Mouse (Mus musculus): ENCODE results near the gene Nisch. TPM values are rescaled to one million over a fixed set of nuclear protein-coding genes. Genes with fewer than 3 reads are reported as not detected.
A peak's percentile ranks its signal among the peaks of the same experiment; 100 is the strongest.

Gene Nisch
- polyA plus RNA-seq, 1 experiment: 366 TPM

DNA sequence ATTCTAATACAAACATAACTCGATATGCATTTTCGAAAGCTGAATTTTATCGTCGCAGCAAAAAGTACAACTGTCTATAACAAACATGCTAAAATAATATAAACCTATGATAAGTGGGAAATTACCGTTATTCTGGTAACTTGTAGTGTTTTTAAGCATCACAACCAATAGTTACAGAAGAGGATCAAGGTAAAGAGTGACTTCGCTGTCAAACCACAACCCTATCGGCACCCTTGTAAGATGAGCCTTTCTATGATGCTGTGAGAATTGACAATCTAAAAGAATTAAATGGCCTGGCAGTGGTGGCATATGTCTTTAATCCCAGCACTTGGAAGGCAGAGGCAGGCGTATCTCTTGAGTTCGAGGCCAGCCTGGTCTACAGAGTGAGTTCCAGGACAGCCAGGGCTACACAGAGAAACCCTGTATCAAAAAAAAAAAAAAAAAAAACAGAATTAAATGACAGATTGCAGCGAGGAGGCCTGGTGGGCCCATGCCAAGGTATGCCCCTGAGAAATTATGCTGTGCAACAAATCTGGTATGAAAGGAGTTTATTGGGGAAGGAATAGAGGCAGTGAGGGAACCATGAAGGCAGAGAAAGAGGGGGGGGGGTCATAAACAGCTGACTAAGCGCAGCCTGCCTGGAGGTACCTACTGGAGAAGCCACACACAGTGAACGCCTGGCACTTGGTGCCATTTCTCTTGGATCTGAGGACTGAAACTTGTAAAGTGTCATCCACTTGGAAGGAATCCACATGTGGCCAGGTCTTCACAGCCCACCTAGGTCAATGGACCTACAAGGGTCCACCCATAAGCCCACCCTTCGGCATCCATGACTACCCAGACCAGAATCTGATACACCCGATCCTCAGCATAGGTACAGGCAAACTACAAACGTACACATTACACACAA, 87.2 kb downstream of the Nisch start:
- Histone ChIP-seq H3K4me3 (ENCODE audit: insufficient read depth, low read length) (peak overlapping the region; percentile 57), H3K27ac (ENCODE audit: insufficient read depth, low read depth, low read length) (no peak overlapping the region), H3K4me1 (ENCODE audit: control insufficient read depth, insufficient read depth, low read length) (peaks cover 36% of the 10 kb centered on the region)
- TF ChIP-seq POLR2A (IDR thresholded peaks at IDR 0.05; ENCODE audit: borderline replicate concordance, low read depth, low read length) (no peak), CTCF (IDR thresholded peaks at IDR 0.05; ENCODE audit: low read depth, low read length) (no peak)

DNA sequence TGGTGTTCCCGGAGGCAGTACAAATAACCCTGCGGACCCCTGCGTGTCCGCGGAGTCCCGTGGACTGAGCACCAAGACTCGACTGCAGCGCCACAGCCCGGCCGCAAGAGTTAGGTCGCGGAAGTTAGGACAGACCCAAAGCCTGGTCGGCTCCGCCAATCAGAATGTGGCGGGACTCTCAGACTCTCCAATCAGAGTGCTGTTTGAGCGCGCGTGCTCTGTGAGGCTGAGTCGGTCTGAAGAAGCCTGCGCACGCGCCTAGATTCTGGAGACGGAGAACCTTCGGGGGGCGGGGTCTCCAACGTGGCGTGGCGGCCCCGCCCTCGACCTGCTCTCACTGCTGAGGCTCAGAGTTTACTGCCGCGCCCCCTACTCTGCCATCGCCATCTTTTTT, 87.9 kb downstream of the Nisch start, which contains the start of gene Smim4:
TSS of gene Smim4 (minus strand) at position 131 of the 394 bp plus-strand sequence.
- TF ChIP-seq POLR2A (IDR thresholded peaks at IDR 0.05; ENCODE audit: borderline replicate concordance, low read depth, low read length) (no peak), CTCF (IDR thresholded peaks at IDR 0.05; ENCODE audit: low read depth, low read length) (no peak)
- peaks cover 36% of the 10 kb centered on the region for H3K4me1 ChIP-seq (ENCODE audit: control insufficient read depth, insufficient read depth, low read length)
- peak within 1 kb of the TSS; percentile 80 for H3K27ac ChIP-seq (ENCODE audit: insufficient read depth, low read depth, low read length)
- peak within 1 kb of the TSS; percentile 76 for H3K4me3 ChIP-seq (ENCODE audit: insufficient read depth, low read length)

DNA sequence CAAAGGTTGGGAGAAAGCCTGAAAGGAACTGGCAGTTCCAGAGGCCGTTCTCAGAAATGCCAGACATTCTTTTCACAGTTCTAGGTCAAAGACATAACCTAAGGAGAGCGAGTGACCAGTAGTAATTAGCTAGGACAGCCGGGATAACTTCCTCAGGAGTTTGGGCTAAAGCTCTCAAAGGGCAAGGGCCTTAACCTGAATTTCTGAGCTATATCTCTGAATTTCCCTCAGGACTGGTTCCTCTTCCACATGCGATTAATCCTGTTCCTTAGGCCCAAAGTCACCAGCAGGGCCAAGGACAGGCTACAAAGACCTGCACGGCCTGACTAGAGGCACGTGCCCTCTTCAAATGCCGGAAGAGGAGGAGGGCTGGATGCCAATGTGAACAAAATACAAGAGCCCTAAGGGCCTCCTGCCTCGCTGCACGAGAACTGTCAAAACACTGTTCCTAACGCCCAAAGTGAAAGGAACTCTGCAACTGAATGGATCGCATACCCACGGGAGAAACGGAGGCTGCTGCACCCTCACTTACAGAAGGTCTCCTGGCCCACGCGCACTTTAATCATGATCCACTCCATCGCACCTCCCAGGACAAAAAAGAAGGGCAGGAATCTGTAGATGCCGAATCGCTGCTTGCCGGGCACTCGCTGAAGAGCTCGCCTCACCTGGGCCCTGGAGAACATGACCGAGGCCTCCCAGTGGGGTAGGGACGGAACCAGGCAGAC, 88.5 kb downstream of the Nisch start:
- H3K4me3 ChIP-seq (ENCODE audit: insufficient read depth, low read length): peak overlapping the region; percentile 76
- TF ChIP-seq POLR2A (IDR thresholded peaks at IDR 0.05; ENCODE audit: borderline replicate concordance, low read depth, low read length) (no peak), CTCF (IDR thresholded peaks at IDR 0.05; ENCODE audit: low read depth, low read length) (peak; percentile 46; the same call in 1 of the 2 replicates)
- H3K4me1 ChIP-seq (ENCODE audit: control insufficient read depth, insufficient read depth, low read length): peaks cover 35% of the 10 kb centered on the region

DNA sequence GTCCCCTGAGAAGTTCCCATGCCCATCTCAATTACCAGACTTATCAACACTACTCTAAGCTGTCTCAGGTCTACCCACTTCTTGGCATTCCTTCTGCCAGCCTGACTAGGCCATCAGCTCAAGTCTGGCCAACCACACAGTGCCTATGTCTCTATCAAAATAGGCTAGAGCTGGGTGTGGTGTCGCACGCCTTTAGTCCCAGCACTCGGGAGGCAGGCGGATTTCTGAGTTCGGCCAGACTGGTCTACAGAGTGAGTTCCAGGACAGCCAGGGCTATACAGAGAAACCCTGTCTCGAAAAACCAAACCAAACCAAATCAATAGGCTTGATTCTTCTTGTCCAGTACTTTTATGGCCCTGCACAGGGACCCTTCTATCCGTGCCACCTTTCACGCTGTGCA, 89.9 kb downstream of the Nisch start:
- TF ChIP-seq CTCF (IDR thresholded peaks at IDR 0.05; ENCODE audit: low read depth, low read length) (no peak), POLR2A (IDR thresholded peaks at IDR 0.05; ENCODE audit: borderline replicate concordance, low read depth, low read length) (no peak)
- Histone ChIP-seq H3K4me1 (ENCODE audit: control insufficient read depth, insufficient read depth, low read length) (peaks cover 23% of the 10 kb centered on the region), H3K4me3 (ENCODE audit: insufficient read depth, low read length) (peak overlapping the region; percentile 41), H3K27ac (ENCODE audit: insufficient read depth, low read depth, low read length) (no peak overlapping the region)

More for the DNA sequence above, 88.5 kb downstream of the Nisch start:
- H3K27ac ChIP-seq (ENCODE audit: insufficient read depth, low read depth, low read length): peak overlapping the region; percentile 80

DNA sequence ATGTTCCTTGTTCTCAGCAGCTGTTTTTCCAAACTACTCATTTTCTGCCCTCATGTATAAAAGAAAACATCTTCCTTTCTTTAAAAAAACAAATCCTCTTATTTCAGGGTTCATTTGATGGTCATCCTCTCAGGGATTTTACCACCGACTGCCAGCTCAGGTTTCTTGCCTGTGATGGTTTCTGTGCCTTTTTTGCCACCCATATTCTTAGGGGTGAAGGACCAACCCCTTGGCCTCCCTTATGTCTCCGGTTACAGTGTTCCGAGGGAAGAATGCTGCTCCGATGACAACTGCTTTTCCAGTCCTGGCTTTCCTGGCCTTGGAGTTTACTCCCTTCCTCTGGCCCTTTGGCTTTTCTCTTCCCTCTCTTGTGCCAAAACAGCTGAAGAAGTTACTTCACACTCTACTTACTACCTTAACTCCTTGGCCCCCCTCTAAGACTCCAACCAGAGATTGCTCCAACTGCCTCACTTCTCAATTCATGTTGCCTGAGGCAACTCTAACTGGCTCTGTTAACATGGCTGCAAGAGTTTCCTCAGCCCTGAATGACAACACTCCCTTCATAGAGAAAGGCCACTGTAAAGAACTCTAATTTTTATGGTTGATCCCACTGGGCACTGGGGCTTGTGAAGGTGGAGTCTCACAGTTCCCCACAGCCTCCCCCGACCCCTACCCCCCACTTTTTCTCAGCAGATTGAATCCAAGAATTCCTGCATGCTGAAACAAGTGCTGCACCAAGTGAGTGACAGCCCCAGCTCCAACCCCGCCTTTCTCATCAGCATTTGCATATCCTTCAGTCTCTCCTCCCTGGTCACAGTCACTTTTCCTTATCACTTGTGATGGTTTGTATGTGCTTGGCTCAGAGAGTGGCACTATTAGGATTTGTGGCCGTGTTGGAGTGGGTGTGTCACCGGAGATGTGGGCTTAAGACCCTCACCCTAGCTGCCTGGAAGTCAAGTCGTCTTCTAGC, 91.4 kb downstream of the Nisch start:
- Histone ChIP-seq H3K4me1 (ENCODE audit: control insufficient read depth, insufficient read depth, low read length) (peaks cover 23% of the 10 kb centered on the region), H3K4me3 (ENCODE audit: insufficient read depth, low read length) (no peak overlapping the region), H3K27ac (ENCODE audit: insufficient read depth, low read depth, low read length) (0 out of 2 replicates have a peak overlapping the region, but pooled peaks have one; percentile 2)
- no peak for TF ChIP-seq POLR2A (IDR thresholded peaks at IDR 0.05; ENCODE audit: borderline replicate concordance, low read depth, low read length)
- no peak for TF ChIP-seq CTCF (IDR thresholded peaks at IDR 0.05; ENCODE audit: low read depth, low read length)

Other genes starting within 250 kb of the Nisch start
- gene Glt8d1, start 215.5 kb downstream of the Nisch start, polyA plus RNA-seq (2012; ENCODE audit: insufficient read depth, insufficient read length, missing spikeins): 62.2 and 65.6 TPM in 2 replicates
- 231 and 244 TPM in 2 replicates for gene Spcs1, start 215.3 kb downstream of the Nisch start, polyA plus RNA-seq (2012; ENCODE audit: insufficient read depth, insufficient read length, missing spikeins)
- 33.7 and 34.4 TPM in 2 replicates for gene Pbrm1, start 197.8 kb downstream of the Nisch start, polyA plus RNA-seq (2012; ENCODE audit: insufficient read depth, insufficient read length, missing spikeins)
- gene Gnl3, start 197.8 kb downstream of the Nisch start, polyA plus RNA-seq (2012; ENCODE audit: insufficient read depth, insufficient read length, missing spikeins): 25.4 and 26.5 TPM in 2 replicates
- gene Smim4, start 88.0 kb downstream of the Nisch start, polyA plus RNA-seq (2012; ENCODE audit: insufficient read depth, insufficient read length, missing spikeins): 90.6 and 95.8 TPM in 2 replicates
- 135 and 136 TPM in 2 replicates for gene Nt5dc2, start 85.9 kb downstream of the Nisch start, polyA plus RNA-seq (2012; ENCODE audit: insufficient read depth, insufficient read length, missing spikeins)
- 1,445 and 1,606 TPM in 2 replicates for gene Stab1, start 48.3 kb downstream of the Nisch start, polyA plus RNA-seq (2012; ENCODE audit: insufficient read depth, insufficient read length, missing spikeins)
- gene Tnnc1, start 8.6 kb downstream of the Nisch start, polyA plus RNA-seq (2012; ENCODE audit: insufficient read depth, insufficient read length, missing spikeins): 4.0 and 4.1 TPM in 2 replicates
- gene Sema3g, start 914 bp upstream of the Nisch start, polyA plus RNA-seq (2012; ENCODE audit: insufficient read depth, insufficient read length, missing spikeins): not detected in 2 replicates
- 10.5 and 13.2 TPM in 2 replicates for gene Phf7, start 34.4 kb upstream of the Nisch start, polyA plus RNA-seq (2012; ENCODE audit: insufficient read depth, insufficient read length, missing spikeins)
- 31.2 and 33.1 TPM in 2 replicates for gene Bap1, start 34.5 kb upstream of the Nisch start, polyA plus RNA-seq (2012; ENCODE audit: insufficient read depth, insufficient read length, missing spikeins)
- not detected in 2 replicates for gene Dnah1, start 107.0 kb upstream of the Nisch start, polyA plus RNA-seq (2012; ENCODE audit: insufficient read depth, insufficient read length, missing spikeins)
- 37.5 and 39.7 TPM in 2 replicates for gene Capn7, start 119.7 kb upstream of the Nisch start, polyA plus RNA-seq (2012; ENCODE audit: insufficient read depth, insufficient read length, missing spikeins)
- gene Sh3bp5, start 219.1 kb upstream of the Nisch start, polyA plus RNA-seq (2012; ENCODE audit: insufficient read depth, insufficient read length, missing spikeins): 93.0 and 99.5 TPM in 2 replicates